Mouse (Mus musculus) adrenal gland (tissue): ENCODE measurements at regions not wholly inside any gene's neighbourhood (a gene's known extent, or its start where the extent isn't known, plus 50 kb on each side); places are given as distances from the start of the nearest gene placed in this dataset.
"Not testable (repeated sequence)": the region's sequence is repeated elsewhere in the genome, so short reads cannot be mapped to it uniquely, and the experiment has no call there.

Experiments used
- intact Hi-C: fragments of 180-260 bp; cut with DNase I; formaldehyde crosslinking; loops from one replicate; pipeline ENCODE4 v1.15.1; 2025
- microRNA-seq, 2 experiments: library from miRNA; unstranded; fragments of <30 nt; microRNA quantifications; one replicate each; pipeline ENCODE4; 2019

DNA sequence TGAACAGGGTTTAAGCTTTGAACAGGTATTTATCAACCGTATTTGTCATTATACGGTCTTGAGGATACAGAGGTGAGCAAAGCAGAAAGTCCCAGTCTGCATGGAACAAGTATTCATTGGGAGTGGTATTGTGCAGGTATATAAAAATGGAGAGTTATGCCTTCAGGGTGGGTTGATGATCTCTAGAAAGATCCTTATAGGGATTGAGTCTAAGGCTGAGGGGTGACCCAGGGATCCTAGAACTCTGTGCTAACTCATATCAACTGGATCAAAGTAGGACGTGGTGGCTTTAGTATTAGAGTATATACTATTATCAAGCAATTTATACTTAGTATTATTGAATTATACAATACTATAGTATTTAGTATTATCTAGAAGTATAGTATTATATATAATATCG, 82.9 kb upstream of the Xcl1 start:
- intact Hi-C loops, result loop anchor here (10.0 kb wide), 1 partner anchor 113 kb away; no protein-coding TSS in a partner anchor

DNA sequence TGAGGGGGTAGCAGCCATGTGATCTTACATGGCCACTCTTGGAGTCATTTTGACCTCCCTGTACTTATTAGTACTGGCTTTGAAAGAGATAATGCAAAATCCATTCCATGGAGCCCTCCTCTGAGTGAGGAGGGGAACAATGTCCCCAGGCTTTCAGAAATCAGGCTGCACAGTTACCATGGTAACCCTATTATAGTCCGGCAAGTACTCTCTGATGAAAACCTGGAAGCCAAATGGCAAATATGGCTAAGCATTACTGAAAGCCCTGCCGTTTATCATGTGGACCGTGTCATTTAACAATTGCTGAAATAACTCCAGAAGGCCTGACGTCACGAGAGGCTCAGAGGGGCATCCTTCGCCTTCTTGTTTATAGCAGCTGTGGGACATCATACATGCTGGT, 82.5 kb upstream of the Xcl1 start:
- intact Hi-C loops, result loop anchor here (10.0 kb wide), 1 partner anchor 113 kb away; no protein-coding TSS in a partner anchor

DNA sequence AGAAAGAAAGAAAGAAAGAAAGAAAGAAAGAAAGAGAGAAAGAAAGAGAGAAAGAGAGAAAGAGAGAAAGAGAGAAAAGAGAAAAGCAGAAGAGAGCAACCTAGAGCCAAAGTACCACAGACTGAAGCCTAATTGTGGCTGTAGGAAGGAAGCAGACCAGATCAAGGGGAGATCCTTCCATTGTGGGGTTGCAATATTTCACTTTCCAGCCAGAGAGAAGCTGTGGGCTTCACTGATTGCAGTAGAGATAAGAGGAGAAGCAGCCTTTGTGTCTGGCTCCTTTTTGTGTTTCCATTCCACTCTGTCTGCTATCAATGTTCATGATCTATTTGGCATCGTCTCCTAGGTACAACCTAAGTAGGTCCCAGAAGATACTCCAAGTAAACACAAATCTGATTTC, 79.0 kb upstream of the Xcl1 start:
- intact Hi-C loops, result loop anchor here (10.0 kb wide), 1 partner anchor 110 kb away; no protein-coding TSS in a partner anchor

DNA sequence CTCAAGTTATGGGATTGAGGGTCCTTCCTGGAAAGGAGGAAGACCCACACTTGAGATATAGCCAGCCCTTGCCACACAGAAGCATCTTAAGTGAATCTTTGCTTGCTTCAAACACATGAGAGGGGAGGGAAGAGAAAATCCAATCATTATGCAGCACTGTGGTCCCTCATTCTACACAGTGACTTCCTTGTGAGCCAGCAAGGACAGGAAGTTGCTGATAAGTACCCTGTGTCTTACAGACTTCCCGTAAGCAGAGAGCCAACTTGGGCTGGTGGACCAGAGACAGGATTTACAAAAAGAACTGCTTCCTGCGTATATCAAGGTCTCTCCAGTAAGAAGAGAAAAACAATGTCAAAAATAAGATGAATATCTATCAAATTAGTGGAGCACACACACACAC, 78.1 kb upstream of the Xcl1 start:
- intact Hi-C loops, result loop anchor here (10.0 kb wide), 1 partner anchor 109 kb away; no protein-coding TSS in a partner anchor

DNA sequence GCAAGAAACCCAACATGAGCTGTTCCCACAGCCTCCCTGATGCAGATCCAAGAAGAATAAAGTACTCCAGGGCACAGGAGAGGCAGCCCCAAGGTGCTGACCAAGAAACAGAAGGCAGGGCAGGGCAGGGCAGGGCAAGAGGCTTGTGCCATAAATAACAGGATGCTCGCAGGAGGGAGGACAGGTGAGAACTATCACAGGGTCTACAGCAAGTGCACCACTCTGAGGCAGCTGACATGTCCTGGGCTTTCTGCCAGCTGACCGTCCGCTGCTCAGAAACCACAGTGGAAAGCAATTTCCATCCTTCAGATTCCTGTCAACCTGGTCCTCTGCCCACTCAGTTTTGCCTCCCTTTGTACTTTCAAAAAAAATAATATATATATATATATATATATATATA, 77.0 kb upstream of the Xcl1 start:
- intact Hi-C loops, result loop anchor here (10.0 kb wide), 1 partner anchor 108 kb away; no protein-coding TSS in a partner anchor

DNA sequence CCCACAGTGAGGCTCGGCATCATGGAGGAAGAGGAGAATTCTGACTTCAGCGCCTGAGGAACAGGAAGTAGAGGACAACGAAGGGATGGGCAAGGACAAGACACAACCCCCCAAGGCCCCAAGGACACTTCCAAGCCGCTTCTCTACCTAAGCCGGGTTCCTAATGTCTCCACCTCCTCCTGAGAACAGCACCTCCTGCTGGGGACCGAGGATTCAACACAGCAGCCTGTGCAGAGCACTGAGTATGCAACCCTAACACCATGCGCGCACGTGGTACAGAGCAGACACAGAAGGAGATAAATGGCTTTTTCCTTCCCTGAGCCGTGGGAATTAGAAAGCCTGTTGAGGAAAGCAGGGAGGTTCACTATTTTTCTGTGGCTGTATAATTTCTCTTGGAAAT, 64.2 kb upstream of the Xcl1 start:
- intact Hi-C loops, result no loop called here

DNA sequence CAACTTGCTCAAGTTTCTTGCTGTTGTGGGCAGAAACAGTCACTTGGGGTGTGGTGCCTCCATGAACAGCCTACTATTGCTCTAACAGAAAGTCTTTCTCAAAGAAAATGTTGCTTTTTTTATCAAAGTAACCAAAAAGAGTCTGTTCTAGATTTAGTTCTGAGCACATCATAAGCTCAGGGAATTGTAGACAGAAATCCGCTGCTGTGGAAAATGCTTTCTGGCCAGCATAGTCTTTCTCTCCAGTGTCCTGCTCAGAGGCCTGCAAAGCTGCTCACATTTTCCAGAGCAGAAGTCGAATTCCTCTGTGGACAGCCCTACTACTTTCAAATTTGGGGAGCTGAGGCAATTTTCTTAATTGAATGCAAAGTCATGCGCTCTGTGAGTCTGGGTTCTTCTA, 63.3 kb upstream of the Xcl1 start:
- intact Hi-C loops, result no loop called here

DNA sequence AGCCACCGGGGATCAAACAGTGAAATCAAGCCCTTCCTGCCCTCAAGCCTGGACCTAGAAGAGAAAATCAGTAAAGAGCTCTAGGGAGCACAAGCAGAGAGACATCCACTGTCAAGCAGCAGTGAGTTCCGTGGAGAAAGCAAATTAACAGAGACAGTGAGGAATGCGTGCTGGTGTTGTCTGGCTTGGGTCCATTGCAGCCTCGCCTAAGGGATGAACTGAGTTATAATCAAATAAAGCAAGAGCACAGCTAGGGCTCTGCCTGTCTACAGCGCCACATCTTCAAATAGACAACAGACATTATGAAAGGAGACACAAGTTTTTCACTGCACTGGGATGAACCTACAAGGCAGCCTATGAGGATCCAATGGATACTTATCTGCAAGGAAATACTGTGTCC, 62.3 kb upstream of the Xcl1 start:
- intact Hi-C loops, result no loop called here

DNA sequence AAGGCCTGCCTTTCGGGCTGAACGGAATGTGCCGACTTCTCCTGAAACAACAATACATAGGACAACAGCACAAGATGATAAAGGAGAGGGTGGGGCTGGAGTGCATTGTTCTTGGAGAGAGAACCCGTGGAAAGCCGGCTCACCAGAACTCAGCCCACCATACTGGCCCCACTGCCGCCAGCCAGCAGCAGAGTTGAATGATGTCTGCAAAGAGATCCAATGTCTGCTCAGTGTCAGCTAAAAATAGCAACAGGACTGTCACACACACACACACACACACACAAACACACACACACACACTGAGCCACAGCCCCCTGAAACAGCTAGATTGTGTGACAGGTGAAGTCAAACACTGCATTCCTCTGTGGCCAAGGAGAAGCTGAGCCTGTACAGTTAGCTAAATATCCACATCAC, 58.9 kb upstream of the Xcl1 start:
- intact Hi-C loops, result no loop called here

DNA sequence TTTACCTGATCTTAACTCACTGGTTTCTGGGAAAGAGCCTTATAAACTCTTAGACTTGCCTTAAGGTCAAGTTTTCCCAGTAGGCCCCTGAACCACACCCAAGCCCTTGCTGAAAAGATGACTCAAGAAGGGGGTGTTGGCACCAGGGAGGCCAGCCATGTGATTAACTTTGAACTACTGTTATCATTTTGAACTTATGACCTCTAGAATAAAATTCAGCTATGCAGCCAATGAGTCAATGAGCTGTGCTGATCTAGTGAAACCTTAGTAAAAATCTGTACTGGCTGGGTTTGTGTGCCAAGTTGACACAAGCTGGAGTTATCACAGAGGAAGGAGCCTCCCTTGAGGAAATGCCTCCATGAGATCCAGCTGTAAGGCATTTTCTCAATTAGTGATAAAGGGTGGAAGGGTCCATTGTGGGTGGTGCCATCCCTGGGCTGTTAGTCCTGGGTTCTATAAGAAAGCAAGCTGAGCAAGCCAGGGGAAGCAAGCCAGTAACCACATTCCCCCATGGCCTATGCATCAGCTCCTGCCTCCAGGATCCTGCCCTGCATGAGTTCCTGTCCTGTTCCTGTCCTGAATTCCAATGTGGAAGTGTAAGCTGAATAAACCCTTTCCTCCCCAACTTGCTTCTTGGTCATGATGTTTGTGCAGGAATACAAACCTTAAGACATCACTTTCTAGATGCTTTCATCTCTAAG, 58.0 kb upstream of the Xcl1 start:
- intact Hi-C loops, result not testable (repeated sequence)

DNA sequence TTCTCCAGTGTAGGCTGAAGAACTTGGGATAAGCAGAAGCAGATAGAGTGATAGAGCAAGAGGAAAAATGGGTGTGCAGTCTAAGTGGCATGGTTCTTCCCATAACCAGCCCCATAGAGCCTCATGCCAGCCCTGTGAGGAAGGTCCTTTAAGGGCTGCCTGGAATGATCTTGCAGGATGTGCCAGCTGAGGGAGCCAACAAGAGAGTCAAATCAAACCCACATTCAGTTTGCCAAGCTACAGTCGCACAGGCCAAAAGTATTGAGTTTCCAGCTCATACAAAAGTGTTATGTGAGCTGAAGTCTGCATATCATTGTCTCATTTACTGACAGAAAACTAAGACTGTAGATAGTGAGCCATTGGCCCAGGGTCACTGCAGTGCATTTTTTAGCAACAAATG, 53.7 kb upstream of the Xcl1 start:
- intact Hi-C loops, result no loop called here

DNA sequence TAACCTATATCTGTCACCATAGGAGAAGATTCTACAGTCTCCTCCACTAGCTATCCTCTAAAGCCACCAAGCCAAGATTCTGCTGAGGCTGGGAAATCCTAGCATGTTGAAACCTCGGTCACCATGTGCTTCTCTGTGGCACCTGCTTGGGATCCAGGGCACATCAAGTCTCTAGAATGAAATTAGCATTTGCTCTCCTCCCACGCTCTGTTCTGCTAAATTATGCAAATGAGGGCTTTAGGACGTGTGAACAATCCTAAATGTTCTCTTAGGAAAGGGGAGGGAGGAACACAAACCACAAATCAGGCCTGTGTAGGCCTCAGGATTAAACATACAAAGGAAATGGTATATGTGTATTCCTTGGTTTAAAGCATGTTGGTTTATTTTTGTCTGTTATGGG, 52.9 kb upstream of the Xcl1 start:
- intact Hi-C loops, result no loop called here

DNA sequence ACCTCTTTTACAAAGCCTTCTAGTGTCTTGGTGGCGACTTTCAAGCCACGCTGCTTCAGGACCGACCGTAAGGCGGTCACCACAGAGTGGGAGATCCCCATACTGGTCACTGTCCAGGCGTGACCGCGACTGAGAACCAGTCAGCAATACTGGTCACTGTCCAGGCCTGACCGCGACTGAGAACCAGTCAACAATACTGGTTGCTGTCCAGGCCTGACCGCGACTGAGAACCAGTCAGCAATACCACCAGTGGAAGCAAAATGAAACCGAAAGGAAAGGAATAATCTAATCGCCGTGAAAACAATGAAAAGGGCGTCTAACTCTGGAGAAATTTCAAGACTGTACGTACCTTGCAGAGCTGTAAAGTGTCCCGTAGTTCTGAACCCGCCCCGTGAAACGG, 50.2 kb upstream of the Xcl1 start:
- intact Hi-C loops, result not testable (repeated sequence)

Small RNAs in the stretch of these regions (microRNA-seq; reads per million reads assigned to microRNA genes)
- gene Gm26042, result 0 reads per million in 2 experiments
